Mouse (Mus musculus) urinary bladder, postnatal 36 days (tissue): ENCODE data around the gene Ints2.

Source experiments
- DNase-seq, 2 experiments: peaks; one replicate each; pipeline ENCODE4 v3.0.0; 2022; ENCODE audit warnings: low spot score in 2 of 2, mixed read lengths in 1 of 2

The Ints2 gene

GRCm38 (mm10) chr11:86174173-86174572 lies 83.2 kb downstream of the Ints2 start:
- peak; percentile 49 to 56 for DNase-seq

- DNase-seq = no peak
Observed at GRCm38 (mm10) chr11:86170743-86171142, 86.6 kb downstream of the Ints2 start.
